Mouse (Mus musculus) hematopoietic multipotent progenitor cell, adult 10-12 weeks (in vitro differentiated cells): ENCODE results near the gene Trpm4. TPM values are rescaled to one million over a fixed set of nuclear protein-coding genes. Genes with fewer than 3 reads are reported as not detected.

Source experiments
- polyA plus RNA-seq: library from polyadenylated mRNA; stranded (reverse); fragments of >175 nt; gene quantifications from 2 replicates; pipeline ENCODE4 v1.2.3, GENCODE M21; 2012; ENCODE audit warnings: low replicate concordance

The Trpm4 gene
- polyA plus RNA-seq = 6.9 and 12.1 TPM in 2 replicates

GRCm38 (mm10) chr7:45333431-45333982 lies at the start of gene Trpm4:
Gene Trpm4, minus strand, starts transcription at chr7:45333780.

GRCm38 (mm10) chr7:45370475-45371311 lies 37.1 kb upstream of the Trpm4 start, which contains the start of gene Lin7b:
Gene Lin7b, minus strand, starts transcription at chr7:45370583.

GRCm38 (mm10) chr7:45366652-45367019 lies 33.1 kb upstream of the Trpm4 start, which contains the start of gene Ppfia3:
Gene Ppfia3, minus strand, starts transcription at chr7:45367019.

DNA sequence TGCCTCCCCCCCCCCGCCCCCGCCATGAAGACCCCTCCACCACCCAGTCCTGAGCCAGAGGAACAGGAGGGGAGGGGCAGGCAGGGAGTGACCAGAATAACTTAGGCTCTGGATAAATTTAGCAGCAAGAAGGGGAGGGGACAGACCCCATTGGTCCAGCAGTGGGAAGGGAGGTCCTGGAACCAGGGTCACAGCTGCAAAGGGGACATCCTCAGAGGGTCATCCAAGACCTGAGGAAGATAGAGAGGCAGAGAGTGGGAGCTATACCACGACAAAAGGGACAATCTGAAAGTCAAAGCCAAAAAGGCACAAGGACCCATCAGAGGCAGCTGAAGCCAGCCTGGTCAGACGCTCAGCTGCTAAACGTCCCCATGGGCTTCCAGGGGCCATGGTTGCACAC lies 1.5 kb upstream of the Trpm4 start, which contains the start of gene Hrc:
Gene Hrc (plus strand): TSS at position 235 of the 400 bp plus-strand sequence.

GRCm38 (mm10) chr7:45277136-45277760 lies 56.3 kb downstream of the Trpm4 start, which contains the start of gene Slc6a21:
Gene Slc6a21, plus strand, starts transcription at chr7:45277513.

Other genes starting within 250 kb of the Trpm4 start
- gene Rcn3, start 241.6 kb downstream of the Trpm4 start, polyA plus RNA-seq = 45.4 and 68.2 TPM in 2 replicates
- 210 and 322 TPM in 2 replicates for gene Fcgrt, start 229.9 kb downstream of the Trpm4 start, polyA plus RNA-seq
- 79.7 and 146 TPM in 2 replicates for gene Rps11, start 209.3 kb downstream of the Trpm4 start, polyA plus RNA-seq
- 6,038 and 6,758 TPM in 2 replicates for gene Rpl13a, start 205.0 kb downstream of the Trpm4 start, polyA plus RNA-seq
- 0.59 and 3.0 TPM in 2 replicates for gene Gm45713, start 197.5 kb downstream of the Trpm4 start, polyA plus RNA-seq
- 106 and 107 TPM in 2 replicates for gene Flt3l, start 197.3 kb downstream of the Trpm4 start, polyA plus RNA-seq
- gene Pih1d1, start 179.5 kb downstream of the Trpm4 start, polyA plus RNA-seq = 35.7 and 44.2 TPM in 2 replicates
- gene Aldh16a1, start 179.2 kb downstream of the Trpm4 start, polyA plus RNA-seq = 98.2 and 154 TPM in 2 replicates
- 0.10 and 0.24 TPM in 2 replicates for gene Slc17a7, start 169.8 kb downstream of the Trpm4 start, polyA plus RNA-seq
- gene Gfy, start 154.2 kb downstream of the Trpm4 start, polyA plus RNA-seq = 0.10 TPM in 1 of 2 replicates, not detected in the other
- gene Pth2, start 152.8 kb downstream of the Trpm4 start, polyA plus RNA-seq = not detected in 2 replicates
- gene Ccdc155, start 128.9 kb downstream of the Trpm4 start, polyA plus RNA-seq = 0.47 and 0.54 TPM in 2 replicates
- gene Dkkl1, start 121.6 kb downstream of the Trpm4 start, polyA plus RNA-seq = 13.5 and 29.6 TPM in 2 replicates
- gene Tead2, start 118.0 kb downstream of the Trpm4 start, polyA plus RNA-seq = 0.09 and 0.62 TPM in 2 replicates
- 1,076 and 1,868 TPM in 2 replicates for gene Cd37, start 94.7 kb downstream of the Trpm4 start, polyA plus RNA-seq
- gene Slc6a16, start 92.7 kb downstream of the Trpm4 start, polyA plus RNA-seq = not detected in 2 replicates
- gene Slc6a21, start 56.3 kb downstream of the Trpm4 start, polyA plus RNA-seq = 0.34 and 0.58 TPM in 2 replicates
- not detected in 2 replicates for gene Hrc, start 1.5 kb upstream of the Trpm4 start, polyA plus RNA-seq
- 0.28 and 2.0 TPM in 2 replicates for gene Ppfia3, start 33.2 kb upstream of the Trpm4 start, polyA plus RNA-seq
- gene Lin7b, start 36.8 kb upstream of the Trpm4 start, polyA plus RNA-seq = 0.53 TPM in 1 of 2 replicates, not detected in the other
- 628 and 1,029 TPM in 2 replicates for gene Snrnp70, start 62.0 kb upstream of the Trpm4 start, polyA plus RNA-seq
- not detected in 2 replicates for gene Kcna7, start 71.9 kb upstream of the Trpm4 start, polyA plus RNA-seq
- gene Ntf5, start 79.9 kb upstream of the Trpm4 start, polyA plus RNA-seq = 0.08 and 0.28 TPM in 2 replicates
- gene Lhb, start 87.0 kb upstream of the Trpm4 start, polyA plus RNA-seq = not detected in 2 replicates
- gene Gys1, start 101.1 kb upstream of the Trpm4 start, polyA plus RNA-seq = 15.9 and 25.8 TPM in 2 replicates
- 87.7 and 154 TPM in 2 replicates for gene Ruvbl2, start 104.3 kb upstream of the Trpm4 start, polyA plus RNA-seq
- 6,376 and 13,145 TPM in 2 replicates for gene Ftl1, start 126.1 kb upstream of the Trpm4 start, polyA plus RNA-seq
- 173 and 185 TPM in 2 replicates for gene Bax, start 133.1 kb upstream of the Trpm4 start, polyA plus RNA-seq
- not detected in 2 replicates for gene Tulp2, start 148.1 kb upstream of the Trpm4 start, polyA plus RNA-seq
- gene Gm45808, start 153.0 kb upstream of the Trpm4 start, polyA plus RNA-seq = not detected in 2 replicates
- 0.81 and 2.1 TPM in 2 replicates for gene Dhdh, start 155.0 kb upstream of the Trpm4 start, polyA plus RNA-seq
- gene Nucb1, start 176.6 kb upstream of the Trpm4 start, polyA plus RNA-seq = 224 and 245 TPM in 2 replicates
- 60.5 and 214 TPM in 2 replicates for gene Ppp1r15a, start 192.5 kb upstream of the Trpm4 start, polyA plus RNA-seq
- 0.77 and 1.2 TPM in 2 replicates for gene Plekha4, start 192.6 kb upstream of the Trpm4 start, polyA plus RNA-seq
- 0.28 and 0.90 TPM in 2 replicates for gene Hsd17b14, start 221.1 kb upstream of the Trpm4 start, polyA plus RNA-seq
- gene Bcat2, start 236.4 kb upstream of the Trpm4 start, polyA plus RNA-seq = 14.0 and 38.4 TPM in 2 replicates